Mouse (Mus musculus) E14TG2a.4 (cell line): ENCODE measurements around the gene Rbm34.
"Not testable (repeated sequence)": the region's sequence is repeated elsewhere in the genome, so short reads cannot be mapped to it uniquely, and the experiment has no call there.

ENCODE experiments used
- CTCF ChIP-seq: conservative IDR thresholded peaks from 2 replicates; pipeline ENCODE4 v1.5.1; 2014; ENCODE audit warnings: low read length
- NANOG ChIP-seq: IDR thresholded peaks from 2 replicates; pipeline ENCODE4 v1.6.1; 2014; ENCODE audit warnings: borderline replicate concordance, low read length, mixed read lengths

DNA sequence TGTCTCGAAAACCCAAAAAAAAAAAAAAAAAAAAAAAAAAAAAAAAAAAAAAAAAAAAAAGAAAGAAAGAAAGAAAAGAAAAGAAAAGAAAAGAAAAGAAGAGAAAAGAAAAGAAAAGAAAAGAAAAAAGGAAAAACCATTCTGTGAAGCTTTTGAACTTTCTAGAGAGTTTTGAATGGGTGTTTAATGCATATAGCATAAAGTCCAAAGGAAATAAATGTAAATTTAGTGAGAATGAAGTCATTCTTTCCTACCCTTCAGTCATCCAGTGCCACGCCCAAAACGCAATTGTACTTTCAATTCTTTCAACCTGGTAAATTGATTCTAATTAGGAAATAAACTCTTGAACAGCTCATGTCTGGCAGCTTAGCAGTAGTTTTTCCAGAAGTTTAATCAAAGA, 7.7 kb upstream of the Rbm34 start:
- not testable (repeated sequence) for TF ChIP-seq CTCF, NANOG
